Mouse (Mus musculus) liver, adult 2 months (tissue): ENCODE measurements around the gene Cubn. TPM values are rescaled to one million over a fixed set of nuclear protein-coding genes. Genes with fewer than 3 reads are reported as not detected.

ENCODE experiments used
- DNase-seq: peaks from one replicate; pipeline ENCODE4 v3.0.0-alpha.2; 2011; ENCODE audit warnings: low read depth, low spot score; ENCODE audit errors: extremely low read depth
- H3K27ac ChIP-seq: fragments of 200-500 bp; replicated peaks from 2 replicates; pipeline ENCODE4 v1.5.1; 2012; ENCODE audit warnings: low read depth, mild to moderate bottlenecking, control low read depth, inconsistent platforms, low read length; ENCODE audit not compliant: insufficient read depth
- H3K27me3 ChIP-seq: fragments of 200-500 bp; 2 replicates; pipeline ENCODE4 v1.6.1; 2012; ENCODE audit warnings: mild to moderate bottlenecking, moderate library complexity, low read length, inconsistent platforms; ENCODE audit not compliant: control insufficient read depth, insufficient read depth
- H3K36me3 ChIP-seq: fragments of 200-500 bp; 2 replicates; pipeline ENCODE4 v1.6.1; 2012; ENCODE audit warnings: low read length, inconsistent platforms; ENCODE audit not compliant: control insufficient read depth, insufficient read depth
- H3K4me1 ChIP-seq: fragments of 200-500 bp; 2 replicates; pipeline ENCODE4 v1.6.1; 2011; ENCODE audit warnings: low read length; ENCODE audit not compliant: control insufficient read depth, insufficient read depth
- H3K4me3 ChIP-seq: fragments of 200-500 bp; 2 replicates; pipeline ENCODE4 v1.5.1; 2011; ENCODE audit warnings: low read depth, mild to moderate bottlenecking, control low read depth, low read length, moderate library complexity; ENCODE audit not compliant: insufficient read depth
- H3K79me2 ChIP-seq: fragments of 200-500 bp; 2 replicates; pipeline ENCODE4 v1.6.1; 2012; ENCODE audit warnings: inconsistent platforms, mild to moderate bottlenecking, low read length, moderate library complexity; ENCODE audit not compliant: control insufficient read depth, insufficient read depth
- H3K9ac ChIP-seq: fragments of 200-500 bp; 2 replicates; pipeline ENCODE4 v1.6.1; 2012; ENCODE audit warnings: low read depth, mild to moderate bottlenecking, control low read depth, inconsistent platforms, low read length
- CTCF ChIP-seq: fragments of 200-500 bp; IDR thresholded peaks from 2 replicates; pipeline ENCODE4 v1.5.1; 2011; ENCODE audit warnings: low read depth, low read length, control low read depth
- POLR2A ChIP-seq: fragments of 200-500 bp; IDR thresholded peaks from 2 replicates; pipeline ENCODE4 v1.6.1; 2011; ENCODE audit warnings: low read length, control low read depth; ENCODE audit not compliant: insufficient read depth; ENCODE audit errors: extremely low read depth
- WGBS: fragments of 180-500 bp; shearing (Covaris S2); methylation state at CpG from one replicate; pipeline ENCODE4 v1.1.7; 2018; 5-methylcytosine and 5-hydroxymethylcytosine counted together
- polyA plus RNA-seq: library from polyadenylated mRNA; depleted of rRNA; stranded (reverse); fragments of >200 nt; gene quantifications from 2 replicates; pipeline ENCODE4 v1.2.3, GENCODE M21; 2012
- total RNA-seq: library from RNA; depleted of rRNA; stranded (reverse); fragments of >200 nt; gene quantifications from 2 replicates; pipeline ENCODE4 v1.2.3, GENCODE M21; 2014

The Cubn gene
- total and polyA plus RNA-seq, 2 experiments = not detected

DNA sequence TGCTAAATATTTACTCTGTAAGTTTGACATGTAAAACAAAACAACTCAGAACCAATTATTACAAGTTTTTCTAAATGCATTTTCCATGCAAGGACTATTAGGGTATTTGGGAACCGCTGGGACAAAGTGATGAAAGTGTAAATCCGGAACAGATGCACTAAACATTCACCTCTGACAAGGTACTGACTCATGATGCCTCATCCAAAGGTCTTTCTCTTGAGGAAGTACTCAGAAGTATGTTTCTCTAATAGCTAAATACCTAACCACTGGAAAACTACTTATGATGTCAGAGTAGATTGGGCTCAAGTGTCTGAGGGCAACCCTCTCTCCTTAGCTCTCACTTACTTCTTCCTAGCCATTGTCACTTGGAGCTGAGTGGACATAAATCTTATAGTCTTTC lies 10.9 kb downstream of the Cubn start:
- H3K4me1 ChIP-seq = peaks cover 2% of the 10 kb centered on the region; the same call in 1 of the 2 replicates
- 94% methylated on average over 2 of the region's 2 CpGs for WGBS

DNA sequence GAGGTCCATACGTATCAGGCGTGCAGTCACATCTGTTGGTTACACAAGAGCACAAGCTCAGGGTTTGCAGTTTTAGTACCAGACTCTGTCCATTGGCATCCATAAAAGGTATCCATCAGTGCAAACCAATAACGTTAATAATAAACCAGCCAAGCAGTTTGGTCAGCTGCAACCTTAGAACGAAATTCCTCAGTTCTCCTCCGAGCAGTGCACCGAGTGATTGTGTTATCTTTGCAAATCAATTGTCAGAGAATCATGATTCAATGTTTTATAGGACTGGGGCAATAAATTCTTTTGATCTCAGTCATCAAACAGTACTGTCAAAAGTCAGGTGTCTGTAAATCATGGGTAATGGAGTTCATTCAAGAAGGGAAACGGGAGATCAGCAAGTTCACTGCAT lies 12.4 kb downstream of the Cubn start:
- DNase-seq = no peak
- Histone ChIP-seq H3K36me3 (no peaks in the 10 kb centered on the region), H3K79me2 (no peaks in the 10 kb centered on the region), H3K27ac (no peak overlapping the region), H3K27me3 (no peaks in the 10 kb centered on the region), H3K4me1 (no peaks in the 10 kb centered on the region), H3K9ac (no peak overlapping the region), H3K4me3 (no peak overlapping the region)
- WGBS = 73% methylated on average over 7 of the region's 7 CpGs
- TF ChIP-seq POLR2A (no peak), CTCF (no peak)

More for the DNA sequence above, 10.9 kb downstream of the Cubn start:
- no peaks in the 10 kb centered on the region for H3K79me2 ChIP-seq
- no peak for DNase-seq
- H3K36me3 ChIP-seq = no peaks in the 10 kb centered on the region
- H3K9ac ChIP-seq = no peak overlapping the region
- no peak overlapping the region for H3K27ac ChIP-seq
- TF ChIP-seq CTCF (no peak), POLR2A (no peak)
- no peaks in the 10 kb centered on the region for H3K27me3 ChIP-seq
- no peak overlapping the region for H3K4me3 ChIP-seq

GRCm38 (mm10) chr2:13470108-13470507 lies 21.5 kb downstream of the Cubn start:
- H3K4me3 ChIP-seq = no peak overlapping the region
- WGBS = 74% methylated on average over 3 of the region's 3 CpGs
- no peak for TF ChIP-seq POLR2A
- no peak for TF ChIP-seq CTCF
- H3K9ac ChIP-seq = no peak overlapping the region
- no peaks in the 10 kb centered on the region for H3K27me3 ChIP-seq
- H3K27ac ChIP-seq = no peak overlapping the region
- H3K36me3 ChIP-seq = no peaks in the 10 kb centered on the region
- no peak for DNase-seq
- no peaks in the 10 kb centered on the region for H3K79me2 ChIP-seq
- peaks cover 1% of the 10 kb centered on the region; the same call in 1 of the 2 replicates for H3K4me1 ChIP-seq

GRCm38 (mm10) chr2:13469641-13470040 lies 22.0 kb downstream of the Cubn start:
- no peak overlapping the region for H3K9ac ChIP-seq
- H3K27me3 ChIP-seq = no peaks in the 10 kb centered on the region
- no peak for TF ChIP-seq CTCF
- no peak for TF ChIP-seq POLR2A
- peaks cover 2% of the 10 kb centered on the region; the same call in 1 of the 2 replicates for H3K4me1 ChIP-seq
- H3K79me2 ChIP-seq = no peaks in the 10 kb centered on the region
- no peak for DNase-seq
- H3K36me3 ChIP-seq = no peaks in the 10 kb centered on the region
- no peak overlapping the region for H3K4me3 ChIP-seq
- H3K27ac ChIP-seq = no peak overlapping the region
- WGBS = 92% methylated on average over 4 of the region's 4 CpGs

DNA sequence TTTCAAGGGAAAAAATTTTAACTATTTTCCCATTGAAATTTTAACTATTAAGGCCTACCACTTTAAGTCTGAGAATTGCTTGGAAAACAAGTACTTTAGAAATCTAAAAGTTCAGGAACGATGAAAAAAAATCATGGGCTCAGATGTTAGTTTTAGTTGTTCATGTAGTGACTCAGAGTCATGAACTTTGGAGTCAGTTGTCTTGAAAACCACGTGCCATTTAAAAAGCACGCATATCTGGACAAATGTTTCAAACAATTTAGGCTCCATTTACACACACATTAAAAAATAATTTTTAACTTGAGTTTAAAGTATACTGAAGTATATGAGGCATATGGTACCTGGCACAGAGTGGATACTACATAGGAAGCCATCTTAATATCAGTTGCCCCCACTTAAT lies 24.9 kb downstream of the Cubn start:
- no peak for TF ChIP-seq CTCF
- no peak for TF ChIP-seq POLR2A
- Histone ChIP-seq H3K27me3 (no peaks in the 10 kb centered on the region), H3K36me3 (no peaks in the 10 kb centered on the region)

DNA sequence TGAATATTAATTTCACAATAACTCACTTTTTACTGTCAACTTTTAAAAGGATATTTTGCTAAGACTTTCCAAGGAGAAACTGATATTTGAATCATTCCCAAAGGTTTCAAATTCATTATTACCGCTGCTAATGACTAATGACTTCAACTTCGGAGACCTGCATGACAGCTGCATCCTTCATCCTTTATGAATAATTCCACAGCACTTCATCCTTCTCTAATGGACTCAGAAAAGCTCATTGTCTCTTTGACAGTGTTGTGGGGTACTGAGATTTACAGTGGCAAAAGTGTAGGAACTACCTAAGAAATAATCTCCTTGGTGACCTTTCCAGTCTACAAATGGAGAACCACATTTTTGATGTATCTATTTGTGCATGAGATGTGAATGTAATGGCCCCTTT lies 33.5 kb downstream of the Cubn start:
- Histone ChIP-seq H3K27me3 (no peaks in the 10 kb centered on the region), H3K79me2 (no peaks in the 10 kb centered on the region), H3K36me3 (no peaks in the 10 kb centered on the region), H3K27ac (no peak overlapping the region), H3K4me3 (no peak overlapping the region), H3K4me1 (no peaks in the 10 kb centered on the region), H3K9ac (no peak overlapping the region)
- TF ChIP-seq POLR2A = no peak
- no peak for TF ChIP-seq CTCF
- no peak for DNase-seq
- WGBS = 98% methylated on average over 2 of the region's 2 CpGs

More for the DNA sequence above, 24.9 kb downstream of the Cubn start:
- Histone ChIP-seq H3K9ac (no peak overlapping the region), H3K79me2 (no peaks in the 10 kb centered on the region), H3K4me3 (no peak overlapping the region), H3K27ac (no peak overlapping the region), H3K4me1 (peaks cover 2% of the 10 kb centered on the region; the same call in 1 of the 2 replicates)
- WGBS = 90% methylated on average over 3 of the region's 3 CpGs
- DNase-seq = no peak
